Mouse (Mus musculus): Measurements from ENCODE around the gene Sufu. TPM values are rescaled to one million over a fixed set of nuclear protein-coding genes. Genes with fewer than 3 reads are reported as not detected.

The Sufu gene
- polyA plus RNA-seq, 1 experiment from 2014 or later, result 33.2 TPM

- Histone ChIP-seq H3K4me1 (replicated peaks; ENCODE audit: control insufficient read depth, insufficient read depth, low read length) (peaks cover 13% of the 10 kb centered on the region), H3K27ac (ENCODE audit: low read depth, low read length) (peak overlapping the region; percentile 80), H3K9me3 (ENCODE audit: control insufficient read depth, low read length) (no peaks in the 10 kb centered on the region), H3K36me3 (ENCODE audit: control insufficient read depth, insufficient read depth, low read length) (peaks cover 19% of the 10 kb centered on the region), H3K4me3 (ENCODE audit: low read depth, low read length) (no peak overlapping the region), H3K27me3 (ENCODE audit: control insufficient read depth, insufficient read depth, low read length) (no peaks in the 10 kb centered on the region), H3K4me2 (replicated peaks; ENCODE audit: low read depth, low read length) (peak overlapping the region; percentile 32), H3K9ac (ENCODE audit: low read depth, low read length) (no peak overlapping the region)
- peak; percentile 51 for ATAC-seq (ENCODE audit: low FRiP score)
- WGBS, result 33% methylated on average over 10 of the region's 14 CpGs
- peak; percentile 56 for DNase-seq (ENCODE audit: low spot score)
Measured at GRCm38 (mm10) chr19:46517529-46518351, 121.0 kb downstream of the Sufu start.

GRCm38 (mm10) chr19:46518352-46518787, 121.7 kb downstream of the Sufu start:
- Histone ChIP-seq H3K27me3 (ENCODE audit: control insufficient read depth, insufficient read depth, low read length) (no peaks in the 10 kb centered on the region), H3K4me1 (replicated peaks; ENCODE audit: control insufficient read depth, insufficient read depth, low read length) (peaks cover 16% of the 10 kb centered on the region), H3K4me2 (replicated peaks; ENCODE audit: low read depth, low read length) (peak overlapping the region; percentile 32), H3K9ac (ENCODE audit: low read depth, low read length) (peak overlapping the region; percentile 45; the same call in 1 of the 2 replicates), H3K4me3 (ENCODE audit: low read depth, low read length) (peak overlapping the region; percentile 10; the same call in 1 of the 2 replicates), H3K9me3 (ENCODE audit: control insufficient read depth, low read length) (no peaks in the 10 kb centered on the region), H3K36me3 (ENCODE audit: control insufficient read depth, insufficient read depth, low read length) (peaks cover 14% of the 10 kb centered on the region), H3K27ac (ENCODE audit: low read depth, low read length) (peak overlapping the region; percentile 80)
- WGBS, result 0% methylated on average over 10 of the region's 13 CpGs
- ATAC-seq (ENCODE audit: low FRiP score) (peak; percentile 72), DNase-seq (ENCODE audit: low spot score) (peak; percentile 64)

DNA sequence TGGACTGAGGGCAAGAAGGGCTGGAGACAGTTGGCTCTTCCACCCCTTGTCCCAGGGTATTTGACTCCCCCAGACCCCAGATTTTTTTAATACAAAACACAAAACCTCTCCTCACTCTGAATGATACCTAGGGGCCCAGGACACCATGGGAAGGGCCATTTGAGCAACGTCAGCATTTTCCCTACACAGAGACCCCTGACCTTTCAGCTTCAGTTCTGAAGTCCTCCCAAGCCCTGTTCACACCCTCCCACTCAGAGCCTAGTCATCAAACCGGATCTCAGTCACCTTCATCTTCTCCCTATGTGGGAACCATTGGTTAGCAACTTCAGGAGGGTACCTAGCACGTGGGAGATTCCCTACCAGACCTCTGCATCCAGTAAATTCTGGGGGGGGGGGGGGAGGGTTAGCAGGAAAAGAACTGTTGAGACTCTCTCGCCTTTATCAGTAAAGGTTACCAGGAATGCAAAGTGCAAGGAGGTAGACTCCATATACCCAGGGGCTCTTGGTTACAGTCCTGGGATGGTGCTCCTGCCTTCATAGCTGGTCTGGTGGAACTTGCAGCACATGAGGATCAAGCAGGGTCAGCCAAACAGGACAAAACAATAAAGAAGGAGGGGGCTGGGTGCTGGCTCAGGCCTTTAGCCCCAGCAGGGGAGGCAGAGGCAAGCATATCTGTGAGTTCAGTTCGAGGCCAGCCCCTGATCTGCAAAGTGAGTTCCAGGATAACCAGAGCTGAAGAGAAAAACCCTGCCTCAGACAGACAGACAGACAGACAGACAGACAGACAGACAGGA, 122.3 kb downstream of the Sufu start:
- peak; percentile 11 for DNase-seq (ENCODE audit: low spot score)
- Histone ChIP-seq H3K4me2 (replicated peaks; ENCODE audit: low read depth, low read length) (peak overlapping the region; percentile 32; the same call in 1 of the 2 replicates), H3K27ac (ENCODE audit: low read depth, low read length) (peak overlapping the region; percentile 80), H3K27me3 (ENCODE audit: control insufficient read depth, insufficient read depth, low read length) (no peaks in the 10 kb centered on the region), H3K9me3 (ENCODE audit: control insufficient read depth, low read length) (no peaks in the 10 kb centered on the region), H3K9ac (ENCODE audit: low read depth, low read length) (peak overlapping the region; percentile 45; the same call in 1 of the 2 replicates), H3K4me1 (replicated peaks; ENCODE audit: control insufficient read depth, insufficient read depth, low read length) (peaks cover 20% of the 10 kb centered on the region), H3K36me3 (ENCODE audit: control insufficient read depth, insufficient read depth, low read length) (peaks cover 13% of the 10 kb centered on the region), H3K4me3 (ENCODE audit: low read depth, low read length) (peak overlapping the region; percentile 10; the same call in 1 of the 2 replicates)
- ATAC-seq (ENCODE audit: low FRiP score), result no peak
- WGBS, result 16% methylated on average over 5 of the region's 5 CpGs

GRCm38 (mm10) chr19:46521698-46522097, 125.0 kb downstream of the Sufu start:
- no peaks in the 10 kb centered on the region for H3K27me3 ChIP-seq (ENCODE audit: control insufficient read depth, insufficient read depth, low read length)
- H3K9ac ChIP-seq (ENCODE audit: low read depth, low read length), result no peak overlapping the region
- no peaks in the 10 kb centered on the region for H3K36me3 ChIP-seq (ENCODE audit: control insufficient read depth, insufficient read depth, low read length)
- H3K4me3 ChIP-seq (ENCODE audit: low read depth, low read length), result no peak overlapping the region
- no peaks in the 10 kb centered on the region for H3K9me3 ChIP-seq (ENCODE audit: control insufficient read depth, low read length)
- H3K4me2 ChIP-seq (replicated peaks; ENCODE audit: low read depth, low read length), result no peak overlapping the region
- peaks cover 28% of the 10 kb centered on the region for H3K4me1 ChIP-seq (replicated peaks; ENCODE audit: control insufficient read depth, insufficient read depth, low read length)
- DNase-seq (ENCODE audit: low spot score), result no peak
- no peak for ATAC-seq (ENCODE audit: low FRiP score)
- H3K27ac ChIP-seq (ENCODE audit: low read depth, low read length), result no peak overlapping the region

- Histone ChIP-seq H3K4me2 (replicated peaks; ENCODE audit: low read depth, low read length) (no peak overlapping the region), H3K27ac (ENCODE audit: low read depth, low read length) (no peak overlapping the region), H3K27me3 (ENCODE audit: control insufficient read depth, insufficient read depth, low read length) (no peaks in the 10 kb centered on the region), H3K4me3 (ENCODE audit: low read depth, low read length) (no peak overlapping the region), H3K36me3 (ENCODE audit: control insufficient read depth, insufficient read depth, low read length) (no peaks in the 10 kb centered on the region), H3K9me3 (ENCODE audit: control insufficient read depth, low read length) (no peaks in the 10 kb centered on the region), H3K9ac (ENCODE audit: low read depth, low read length) (no peak overlapping the region), H3K4me1 (replicated peaks; ENCODE audit: control insufficient read depth, insufficient read depth, low read length) (peaks cover 31% of the 10 kb centered on the region)
- DNase-seq (ENCODE audit: low spot score) (peak; percentile 17), ATAC-seq (ENCODE audit: low FRiP score) (no peak)
- 47% methylated on average over 15 of the region's 15 CpGs for whole genome bisulfite sequencing
Measured at GRCm38 (mm10) chr19:46522433-46523044, 125.8 kb downstream of the Sufu start.

DNA sequence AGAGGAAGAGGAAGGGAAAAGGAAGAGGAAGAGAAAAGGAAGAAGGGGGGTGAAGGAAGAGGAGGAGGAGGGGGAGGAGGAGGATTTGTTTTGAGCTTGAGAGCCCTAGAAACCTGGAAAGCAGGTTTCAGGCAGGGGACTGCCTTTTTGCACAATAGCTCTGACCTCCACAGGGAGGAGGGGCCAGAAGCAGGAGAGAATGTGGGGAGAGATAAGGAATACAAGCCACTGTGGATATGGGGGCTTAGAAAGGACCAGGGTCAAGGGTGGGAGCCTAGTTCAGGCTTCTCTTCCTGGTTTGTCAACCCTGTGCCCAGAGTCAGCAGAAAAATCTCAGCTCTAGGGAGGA, 126.4 kb downstream of the Sufu start:
- Histone ChIP-seq H3K9ac (ENCODE audit: low read depth, low read length) (no peak overlapping the region; the same call in 1 of the 2 replicates), H3K9me3 (ENCODE audit: control insufficient read depth, low read length) (no peaks in the 10 kb centered on the region), H3K27ac (ENCODE audit: low read depth, low read length) (peak overlapping the region; percentile 75), H3K4me3 (ENCODE audit: low read depth, low read length) (no peak overlapping the region), H3K4me1 (replicated peaks; ENCODE audit: control insufficient read depth, insufficient read depth, low read length) (peaks cover 28% of the 10 kb centered on the region), H3K36me3 (ENCODE audit: control insufficient read depth, insufficient read depth, low read length) (no peaks in the 10 kb centered on the region), H3K4me2 (replicated peaks; ENCODE audit: low read depth, low read length) (peak overlapping the region; percentile 34), H3K27me3 (ENCODE audit: control insufficient read depth, insufficient read depth, low read length) (no peaks in the 10 kb centered on the region)
- ATAC-seq (ENCODE audit: low FRiP score) (no peak), DNase-seq (ENCODE audit: low spot score) (peak; percentile 28)

DNA sequence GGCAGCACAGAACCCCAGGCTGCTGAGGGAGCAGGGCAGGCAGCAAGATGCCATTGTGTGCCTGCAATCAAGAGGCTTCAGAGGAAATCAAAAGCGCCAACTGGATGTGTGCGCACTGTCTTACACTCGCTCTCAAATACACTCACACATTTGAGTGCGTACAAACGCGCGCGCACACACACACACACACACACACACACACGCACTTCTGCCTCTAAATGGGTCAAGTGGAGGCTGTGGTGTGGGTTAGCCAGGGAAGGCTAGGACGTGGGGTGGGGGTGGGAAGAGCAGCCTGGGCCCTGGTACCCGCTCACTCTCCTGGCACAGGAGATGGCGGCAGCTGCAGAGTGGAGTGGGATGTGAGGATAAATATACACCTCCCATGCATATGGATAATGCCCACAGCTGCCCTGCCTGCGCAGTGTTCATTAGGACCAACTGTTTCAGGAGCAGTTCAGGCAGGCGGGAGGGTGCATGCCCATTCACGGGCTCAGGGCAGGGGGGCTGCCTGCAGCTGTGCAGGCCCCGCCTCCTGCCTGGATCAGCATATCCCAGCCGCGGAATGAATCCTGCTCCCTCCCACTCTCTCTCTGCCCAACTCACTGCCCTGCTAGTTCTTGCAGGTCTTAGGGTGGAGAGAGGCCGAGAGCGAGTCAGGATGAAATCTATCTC, 126.9 kb downstream of the Sufu start:
- H3K9me3 ChIP-seq (ENCODE audit: control insufficient read depth, low read length), result no peaks in the 10 kb centered on the region
- no peaks in the 10 kb centered on the region for H3K27me3 ChIP-seq (ENCODE audit: control insufficient read depth, insufficient read depth, low read length)
- peak; percentile 86 for ATAC-seq (ENCODE audit: low FRiP score)
- peaks cover 26% of the 10 kb centered on the region for H3K4me1 ChIP-seq (replicated peaks; ENCODE audit: control insufficient read depth, insufficient read depth, low read length)
- peak overlapping the region; percentile 42; the same call in 1 of the 2 replicates for H3K9ac ChIP-seq (ENCODE audit: low read depth, low read length)
- DNase-seq (ENCODE audit: low spot score), result peak; percentile 79
- no peaks in the 10 kb centered on the region for H3K36me3 ChIP-seq (ENCODE audit: control insufficient read depth, insufficient read depth, low read length)
- 3% methylated on average over 20 of the region's 20 CpGs for WGBS
- H3K4me2 ChIP-seq (replicated peaks; ENCODE audit: low read depth, low read length), result peak overlapping the region; percentile 34
- peak overlapping the region; percentile 75 for H3K27ac ChIP-seq (ENCODE audit: low read depth, low read length)
- 0 out of 2 replicates have a peak overlapping the region, but pooled peaks have one; percentile 2 for H3K4me3 ChIP-seq (ENCODE audit: low read depth, low read length)

DNA sequence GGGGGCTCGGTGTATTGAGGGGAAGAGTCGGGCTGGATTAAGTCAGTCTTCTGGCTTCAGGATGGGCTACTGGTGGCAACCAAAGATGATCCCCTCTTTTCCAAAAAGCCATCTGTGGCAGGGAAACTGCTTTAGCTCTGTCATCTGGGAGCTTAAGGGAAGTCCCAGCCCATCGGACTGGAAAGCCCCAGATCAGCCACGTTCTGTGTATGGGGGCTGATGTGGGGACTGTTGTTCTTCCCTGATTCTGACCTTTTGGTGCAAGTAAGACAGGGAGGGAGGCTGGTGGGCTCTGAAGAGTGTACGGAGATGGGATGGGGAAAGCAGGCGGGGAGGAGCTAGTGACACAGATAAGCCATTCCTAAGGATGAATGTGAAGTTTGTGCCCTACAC, 127.5 kb downstream of the Sufu start:
- Histone ChIP-seq H3K36me3 (ENCODE audit: control insufficient read depth, insufficient read depth, low read length) (no peaks in the 10 kb centered on the region), H3K4me2 (replicated peaks; ENCODE audit: low read depth, low read length) (peak overlapping the region; percentile 34), H3K9me3 (ENCODE audit: control insufficient read depth, low read length) (no peaks in the 10 kb centered on the region), H3K27me3 (ENCODE audit: control insufficient read depth, insufficient read depth, low read length) (no peaks in the 10 kb centered on the region), H3K9ac (ENCODE audit: low read depth, low read length) (peak overlapping the region; percentile 42; the same call in 1 of the 2 replicates), H3K4me3 (ENCODE audit: low read depth, low read length) (0 out of 2 replicates have a peak overlapping the region, but pooled peaks have one; percentile 1), H3K27ac (ENCODE audit: low read depth, low read length) (peak overlapping the region; percentile 75), H3K4me1 (replicated peaks; ENCODE audit: control insufficient read depth, insufficient read depth, low read length) (peaks cover 31% of the 10 kb centered on the region)
- 5% methylated on average over 6 of the region's 6 CpGs for WGBS
- no peak for DNase-seq (ENCODE audit: low spot score)
- ATAC-seq (ENCODE audit: low FRiP score), result no peak

Data from hindbrain, embryonic 11.5 days (tissue).